8 mouse cellular contexts compared by ENCODE assay signal in the genomic region with DNA sequence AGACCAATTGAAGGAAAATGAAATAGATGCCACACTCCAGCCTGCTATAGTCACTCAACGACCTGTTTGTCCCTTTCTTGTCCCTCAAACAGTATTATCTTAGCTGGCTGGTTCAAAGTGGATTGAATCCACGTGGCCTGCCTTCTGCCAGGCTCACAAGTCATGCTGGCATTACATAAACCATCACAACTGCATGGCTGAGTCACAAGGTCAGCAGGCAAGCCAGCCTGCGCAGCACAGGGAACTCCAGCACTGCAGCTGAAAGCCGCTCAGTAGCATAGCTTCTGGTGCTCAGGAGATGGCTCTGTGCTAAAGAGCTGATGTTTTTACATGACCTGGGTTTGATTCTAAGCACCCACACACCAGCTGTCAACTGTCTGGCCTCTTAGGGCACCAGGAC.
DNase-seq lines count a peak whose midpoint lies in the region; ATAC-seq and TF ChIP-seq lines count a peak whose summit lies in the region.

No protein-coding gene starts in this region.

- no peaks in the 10 kb centered on the region for H3K9me3 ChIP-seq in intestine, postnatal 0 days (ENCODE audit: control insufficient read depth)
- H3K9me3 ChIP-seq in midbrain, embryonic 15.5 days, result no peaks in the 10 kb centered on the region

- intact Hi-C loops in left cerebral cortex, postnatal 4 days (cut with DNase I), result no loop called here
- intact Hi-C loops in gastrocnemius, adult 2 months (cut with DNase I), result loop anchor here (5.0 kb wide), 1 partner anchor 129 kb away; the partner anchor contains the start of genes Cpeb3 and March5

- H3K4me2 ChIP-seq in intestine, postnatal 0 days (replicated peaks; ENCODE audit: low read depth), result no peak overlapping the region
- H3K4me2 ChIP-seq in midbrain, embryonic 15.5 days, result no peak overlapping the region

- H3K36me3 ChIP-seq in intestine, postnatal 0 days (ENCODE audit: control insufficient read depth, insufficient read depth), result no peaks in the 10 kb centered on the region
- H3K36me3 ChIP-seq in midbrain, embryonic 15.5 days (replicated peaks), result no peaks in the 10 kb centered on the region

- no peaks in the 10 kb centered on the region for H3K27me3 ChIP-seq in intestine, postnatal 0 days (replicated peaks; ENCODE audit: control insufficient read depth, insufficient read depth, low read length)
- no peaks in the 10 kb centered on the region for H3K27me3 ChIP-seq in midbrain, embryonic 15.5 days (replicated peaks)

- no peak overlapping the region for H3K9ac ChIP-seq in intestine, postnatal 0 days (ENCODE audit: low read depth, low read length)
- no peak overlapping the region for H3K9ac ChIP-seq in midbrain, embryonic 15.5 days

- WGBS in intestine, postnatal 0 days, result 36% methylated on average over 4 of the region's 4 CpGs
- WGBS in midbrain, embryonic 15.5 days, result 61% methylated on average over 4 of the region's 4 CpGs

- ATAC-seq in intestine, postnatal 0 days, result no peak
- no peak for ATAC-seq in midbrain, embryonic 15.5 days (replicated peaks)

- no peaks in the 10 kb centered on the region for H3K4me1 ChIP-seq in intestine, postnatal 0 days (replicated peaks; ENCODE audit: control insufficient read depth, insufficient read depth, low read length)
- H3K4me1 ChIP-seq in midbrain, embryonic 15.5 days, result no peaks in the 10 kb centered on the region

- peak; percentile 68 for DNase-seq in left cerebral cortex, adult 11 months (ENCODE audit: low spot score)
- no peak for DNase-seq in left cerebral cortex, postnatal 4 days
- DNase-seq in adrenal gland, adult 8-10 months, result peak; percentile 90
- DNase-seq in gastrocnemius, adult 2 months, result peak; percentile 86
- peak; percentile 84 to 93 for DNase-seq in kidney, postnatal 36 days
- DNase-seq in thymus, postnatal 25 days, result no peak

- TF ChIP-seq CTCF in gastrocnemius, adult 2 months (IDR thresholded peaks at IDR 0.05), result no peak
- TF ChIP-seq CTCF in intestine, postnatal 0 days (IDR thresholded peaks at IDR 0.05; ENCODE audit: low read depth), result no peak

- H3K4me3 ChIP-seq in gastrocnemius, adult 2 months, result peak overlapping the region; percentile 25
- no peak overlapping the region for H3K4me3 ChIP-seq in intestine, postnatal 0 days (ENCODE audit: low read depth, low read length)
- no peak overlapping the region for H3K4me3 ChIP-seq in midbrain, embryonic 15.5 days

- H3K27ac ChIP-seq in gastrocnemius, adult 2 months, result peak overlapping the region; percentile 94
- no peak overlapping the region for H3K27ac ChIP-seq in intestine, postnatal 0 days (ENCODE audit: low read depth, low read length)
- H3K27ac ChIP-seq in midbrain, embryonic 15.5 days, result no peak overlapping the region

Comparison
In these comparisons a context has a peak if more than half of its experiments do, and no peak if none do; other contexts are left out.
1. DNase-seq: peak in left cerebral cortex, adult 11 months (single experiment), adrenal gland, adult 8-10 months (single experiment), gastrocnemius, adult 2 months (single experiment) and kidney, postnatal 36 days (2 of 2); none in left cerebral cortex, postnatal 4 days (single experiment) and thymus, postnatal 25 days (single experiment).